In genomic region chr6:141071507-141071906, GRCm38 (mm10) we compare ENCODE assay signal across 18 mouse cellular contexts.
DNase-seq lines count a peak whose midpoint lies in the region; ATAC-seq and TF ChIP-seq lines count a peak whose summit lies in the region.
"Had no signal": no experiment of that assay in that cellular context is flagged by ENCODE, and none has a peak within 500 bp of the region (broad histone marks: within the 10 kb centered on the region; RNA-seq: fewer than 3 reads in every experiment).

No protein-coding gene starts in this region.

- H3K4me2 ChIP-seq in CH12.LX (ENCODE audit: insufficient read depth, low read depth, poor library complexity, severe bottlenecking): peak overlapping the region; percentile 13; the same call in 1 of the 2 replicates
- no peak overlapping the region for H3K4me2 ChIP-seq in hindbrain, embryonic 14.5 days (replicated peaks)
- H3K4me2 ChIP-seq: embryonic facial prominence, embryonic 12.5 days; forebrain, embryonic 13.5 days; forebrain, embryonic 15.5 days had no signal

- no peak overlapping the region for H3K4me3 ChIP-seq in CH12.LX (replicated peaks in 1 of 3; ENCODE audit: low read depth in 2 of 3, low read length in 2 of 3, poor library complexity in 1 of 3)
- no peak overlapping the region for H3K4me3 ChIP-seq in hindbrain, embryonic 14.5 days (replicated peaks; ENCODE audit: low read length)
- H3K4me3 ChIP-seq: embryonic facial prominence, embryonic 10.5 days; embryonic facial prominence, embryonic 12.5 days; forebrain, embryonic 13.5 days; forebrain, embryonic 15.5 days had no signal

- WGBS in hindbrain, embryonic 14.5 days: 91% methylated on average over 2 of the region's 2 CpGs

- in situ Hi-C loops in CH12.LX (cut with MboI; ENCODE audit: low pct_ligation_motif_present, low pct_unique_long_range_greater_than_20kb, low sequenced_read_pairs): no loop called here

- peak; percentile 85 for TF ChIP-seq EP300 in CH12.LX (IDR thresholded peaks at IDR 0.05; ENCODE audit: low read length)

- ATAC-seq in frontal cortex, adult (ENCODE audit: low TSS enrichment): peak; percentile 59
- no peak for ATAC-seq in hindbrain, embryonic 14.5 days (ENCODE audit: low FRiP score)
- ATAC-seq: forebrain, embryonic 13.5 days; forebrain, embryonic 15.5 days had no signal

- no peak overlapping the region for H3K9ac ChIP-seq in CH12.LX (ENCODE audit: insufficient read depth, low read depth)
- no peak overlapping the region for H3K9ac ChIP-seq in hindbrain, embryonic 14.5 days
- H3K9ac ChIP-seq: embryonic facial prominence, embryonic 12.5 days; forebrain, embryonic 13.5 days; forebrain, embryonic 15.5 days; forebrain, postnatal 0 days had no signal

- no peak for TF ChIP-seq POLR2A in CH12.LX (IDR thresholded peaks at IDR 0.05; ENCODE audit: low read depth, low read length)

- no peak for TF ChIP-seq RAD21 in CH12.LX (IDR thresholded peaks at IDR 0.05; ENCODE audit: low read depth, low read length)

- TF ChIP-seq CTCF in CH12.LX (conservative IDR thresholded peaks at IDR 0.05 in 1 of 2, IDR thresholded peaks at IDR 0.05 in 1 of 2; ENCODE audit: low read depth in 2 of 2, low read length in 2 of 2): no peak

- H3K27ac ChIP-seq in CH12.LX (ENCODE audit: insufficient read depth, low read depth): no peak overlapping the region
- no peak overlapping the region for H3K27ac ChIP-seq in hindbrain, embryonic 14.5 days
- H3K27ac ChIP-seq: embryonic facial prominence, embryonic 10.5 days; embryonic facial prominence, embryonic 12.5 days; forebrain, embryonic 13.5 days; forebrain, embryonic 15.5 days had no signal

- H3K9me3 ChIP-seq in CH12.LX (replicated peaks; ENCODE audit: low read length): no peaks in the 10 kb centered on the region
- H3K9me3 ChIP-seq in hindbrain, embryonic 14.5 days (ENCODE audit: control insufficient read depth, low read length): no peaks in the 10 kb centered on the region
- H3K9me3 ChIP-seq: embryonic facial prominence, embryonic 10.5 days; embryonic facial prominence, embryonic 12.5 days; forebrain, embryonic 13.5 days; forebrain, embryonic 15.5 days had no signal

- no peaks in the 10 kb centered on the region for H3K79me2 ChIP-seq in CH12.LX (replicated peaks; ENCODE audit: control insufficient read depth, extremely low read depth, insufficient read depth, poor library complexity, severe bottlenecking)

- H3K4me1 ChIP-seq in CH12.LX (ENCODE audit: control insufficient read depth in 1 of 2, insufficient read depth in 2 of 2): peaks cover 15 to 35% of the 10 kb centered on the region in 2 experiments
- no peaks in the 10 kb centered on the region for H3K4me1 ChIP-seq in hindbrain, embryonic 14.5 days (replicated peaks; ENCODE audit: control insufficient read depth, insufficient read depth, low read length)
- H3K4me1 ChIP-seq: embryonic facial prominence, embryonic 12.5 days; forebrain, embryonic 15.5 days had no signal

- dilution Hi-C loops in CH12.LX (cut with MboI; ENCODE audit: extremely low pct_ligation_motif_present, extremely low pct_unique_long_range_greater_than_20kb, low sequenced_read_pairs): no loop called here

- no peaks in the 10 kb centered on the region for H3K36me3 ChIP-seq in CH12.LX (replicated peaks in 1 of 2; ENCODE audit: control insufficient read depth in 1 of 2, insufficient read depth in 1 of 2, low read length in 1 of 2)
- no peaks in the 10 kb centered on the region for H3K36me3 ChIP-seq in hindbrain, embryonic 14.5 days (replicated peaks; ENCODE audit: control insufficient read depth, insufficient read depth)
- H3K36me3 ChIP-seq: embryonic facial prominence, embryonic 10.5 days; embryonic facial prominence, embryonic 12.5 days; forebrain, embryonic 15.5 days; G1E had no signal

- DNase-seq in frontal cortex, postnatal 25 days (ENCODE audit: low spot score in 2 of 2): no peak
- DNase-seq in CH12.LX (ENCODE audit: extremely low read depth): peak; percentile 65
- peak; percentile 36 for DNase-seq in brain, adult 2 months (ENCODE audit: low read depth, low spot score)
- DNase-seq in hindbrain, embryonic 14.5 days (ENCODE audit: low spot score): no peak
- DNase-seq: adrenal gland, adult 2 months; adrenal gland, postnatal 10 days; adrenal gland, postnatal 25 days; B cell, adult 2 months; cerebellum, adult 11-12 months; cerebellum, adult 9-10 months; cerebellum, postnatal 25 days had no signal

- H3K27me3 ChIP-seq in CH12.LX (replicated peaks): no peaks in the 10 kb centered on the region
- no peaks in the 10 kb centered on the region for H3K27me3 ChIP-seq in hindbrain, embryonic 14.5 days (ENCODE audit: control insufficient read depth, insufficient read depth, low read length)
- H3K27me3 ChIP-seq: embryonic facial prominence, embryonic 12.5 days; forebrain, embryonic 13.5 days; forebrain, embryonic 15.5 days had no signal

TF ChIP-seq in CH12.LX, 34 proteins besides CTCF, POLR2A, EP300 and RAD21:
- peak; percentile 97 for TF ChIP-seq MEF2A (IDR thresholded peaks at IDR 0.05; ENCODE audit: borderline replicate concordance, low read depth, low read length)
- peak; percentile 77 for TF ChIP-seq JUN (IDR thresholded peaks at IDR 0.05; ENCODE audit: insufficient read depth, low read depth, low read length)
- peak; percentile 91 for TF ChIP-seq JUND (conservative IDR thresholded peaks at IDR 0.05; ENCODE audit: low read depth, low read length)
- TF ChIP-seq NRF1 (IDR thresholded peaks at IDR 0.05; ENCODE audit: low read depth, low read length): no peak
- TF ChIP-seq BHLHE40 (IDR thresholded peaks at IDR 0.05; ENCODE audit: low read depth, low read length): peak; percentile 35; the same call in 1 of the 2 replicates
- peak; percentile 49 for TF ChIP-seq ETS1 (conservative IDR thresholded peaks at IDR 0.05; ENCODE audit: low read depth, low read length)
- no peak for TF ChIP-seq POLR2AphosphoS2 (IDR thresholded peaks at IDR 0.05; ENCODE audit: low read depth, low read length)
- 0 out of 2 replicates have a peak, but pooled peaks have one; percentile 28 for TF ChIP-seq MAFK (IDR thresholded peaks at IDR 0.05; ENCODE audit: insufficient replicate concordance, low read length)
- TF ChIP-seq TCF12 (IDR thresholded peaks at IDR 0.05; ENCODE audit: low read depth, low read length): peak; percentile 52; the same call in 1 of the 2 replicates
- peak; percentile 89 for TF ChIP-seq IRF4 (IDR thresholded peaks at IDR 0.05; ENCODE audit: low read depth, low read length)
- TF ChIP-seq USF2 (conservative IDR thresholded peaks at IDR 0.05; ENCODE audit: low read depth, low read length): no peak

Comparison
In these comparisons a context has a peak if more than half of its experiments do, and no peak if none do; other contexts are left out.
1. DNase-seq: peak in CH12.LX (single experiment) and brain, adult 2 months (single experiment); none in frontal cortex, postnatal 25 days (0 of 2) and hindbrain, embryonic 14.5 days (single experiment).